Mouse (Mus musculus) testis, adult 2 months (tissue): ENCODE results near the gene Rufy1.

Experiments
- CTCF ChIP-seq: fragments of 200-500 bp; IDR thresholded peaks from 2 replicates; pipeline ENCODE4 v1.5.1; 2012; ENCODE audit warnings: low read depth, mild to moderate bottlenecking, inconsistent platforms, low read length, moderate library complexity; ENCODE audit not compliant: control insufficient read depth, insufficient read depth, insufficient replicate concordance
- POLR2A ChIP-seq: fragments of 200-500 bp; IDR thresholded peaks from 2 replicates; pipeline ENCODE4 v1.6.1; 2012; ENCODE audit warnings: low read depth, mild to moderate bottlenecking, inconsistent platforms, low read length, moderate library complexity; ENCODE audit not compliant: control insufficient read depth

DNA sequence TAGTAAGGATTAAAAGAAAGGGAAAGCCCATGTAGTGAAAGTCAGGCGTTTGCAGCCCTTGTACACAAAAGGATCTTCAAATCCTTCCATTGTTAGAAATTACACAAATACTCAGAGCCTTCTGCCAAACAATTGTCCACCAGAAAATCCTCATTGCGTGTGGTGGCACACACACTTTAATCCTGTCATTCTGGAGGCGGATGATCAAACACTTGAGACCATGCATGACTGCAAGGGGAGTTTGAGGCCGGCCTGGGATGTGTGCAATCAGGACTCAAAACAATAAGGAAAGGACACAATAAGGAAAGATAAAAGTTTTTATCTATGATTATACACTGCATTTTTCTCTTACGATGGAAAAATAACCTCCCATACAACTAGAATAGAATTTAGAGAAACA lies 55.5 kb downstream of the Rufy1 start:
- TF ChIP-seq CTCF (no peak), POLR2A (no peak)
